Mouse (Mus musculus) neural tube, embryonic 11.5 days (tissue): Measurements from ENCODE around the gene Igf2bp3. TPM values are rescaled to one million over a fixed set of nuclear protein-coding genes. Genes with fewer than 3 reads are reported as not detected.

Source experiments
- ATAC-seq: fragments of 200-750 bp; cut with Nextera tagmentation; 2 replicates; pipeline ENCODE4 v1.8.0; 2017; ENCODE audit warnings: moderate number of reproducible peaks, mild to moderate bottlenecking, moderate TSS enrichment, moderate library complexity; ENCODE audit not compliant: insufficient read depth, low FRiP score, low TSS enrichment
- DNase-seq: peaks from one replicate; pipeline ENCODE4 v3.0.0-alpha.2; 2015; ENCODE audit warnings: low spot score
- H3K27ac ChIP-seq: fragments of 300-500 bp; sonication (generic); 2 replicates; pipeline ENCODE4 v1.5.1; 2014; ENCODE audit warnings: low read depth, mild to moderate bottlenecking, low read length
- H3K27me3 ChIP-seq: fragments of 300-500 bp; sonication (generic); 2 replicates; pipeline ENCODE4 v1.6.1; 2014; ENCODE audit warnings: mild to moderate bottlenecking, low read length, mixed read lengths; ENCODE audit not compliant: control insufficient read depth, insufficient read depth
- H3K36me3 ChIP-seq: fragments of 300-500 bp; sonication (generic); 2 replicates; pipeline ENCODE4 v1.6.1; 2014; ENCODE audit warnings: mild to moderate bottlenecking, low read length, moderate library complexity, mixed read lengths; ENCODE audit not compliant: control insufficient read depth, insufficient read depth
- H3K4me1 ChIP-seq: fragments of 300-500 bp; sonication (generic); 2 replicates; pipeline ENCODE4 v1.6.1; 2014; ENCODE audit warnings: low read length, mixed read lengths; ENCODE audit not compliant: control insufficient read depth, insufficient read depth
- H3K4me2 ChIP-seq: fragments of 300-500 bp; sonication (generic); 2 replicates; pipeline ENCODE4 v1.6.1; 2014; ENCODE audit warnings: low read depth, mild to moderate bottlenecking, moderate library complexity
- H3K4me3 ChIP-seq: fragments of 300-500 bp; sonication (generic); 2 replicates; pipeline ENCODE4 v1.5.1; 2014; ENCODE audit warnings: low read depth, low read length
- H3K9ac ChIP-seq: fragments of 300-500 bp; sonication (generic); 2 replicates; pipeline ENCODE4 v1.6.1; 2014; ENCODE audit warnings: mild to moderate bottlenecking, low read length
- H3K9me3 ChIP-seq: fragments of 300-500 bp; sonication (generic); 2 replicates; pipeline ENCODE4 v1.6.1; 2016; ENCODE audit warnings: low read length; ENCODE audit not compliant: control insufficient read depth
- WGBS: fragments of 180-500 bp; shearing (Covaris S2); extraction: QIAGEN DNeasy Blood & Tissue Kit; methylation state at CpG from one replicate; pipeline ENCODE4 v1.1.7; 2014; 5-methylcytosine and 5-hydroxymethylcytosine counted together
- polyA plus RNA-seq: library from polyadenylated mRNA; unstranded; fragments of >200 nt; fragmentation: Nextera tagmentation; extraction: Ambion mirVana; gene quantifications from 2 replicates; pipeline ENCODE4 v1.2.1, GENCODE M21; 2014

Igf2bp3 gene
- polyA plus RNA-seq, 1 experiment from 2014 or later = 130 TPM

DNA sequence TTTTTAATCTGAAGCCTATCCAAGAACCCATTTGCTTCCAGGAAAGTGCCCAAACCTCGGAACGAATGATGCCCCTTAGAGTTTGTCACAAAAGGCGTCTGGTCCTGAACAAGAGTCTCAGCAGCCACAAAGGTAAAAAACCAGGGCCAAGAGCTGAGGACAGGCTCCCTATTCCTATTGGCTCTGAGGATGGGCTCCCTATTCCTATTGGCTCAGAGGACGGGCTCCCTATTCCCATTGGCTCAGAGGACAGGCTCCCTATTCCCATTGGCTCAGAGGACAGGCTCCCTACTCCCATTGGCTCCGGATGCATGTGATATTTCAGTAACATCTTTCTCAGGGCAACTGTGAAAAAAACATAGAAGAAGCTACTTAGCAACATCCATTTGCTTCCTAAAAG is 5.8 kb downstream of the Igf2bp3 start:
- Histone ChIP-seq H3K27ac (no peak overlapping the region), H3K4me3 (no peak overlapping the region), H3K27me3 (no peaks in the 10 kb centered on the region), H3K4me1 (peaks cover 28% of the 10 kb centered on the region), H3K36me3 (peaks cover under 1% of the 10 kb centered on the region; the same call in 1 of the 2 replicates), H3K9ac (no peak overlapping the region), H3K4me2 (no peak overlapping the region), H3K9me3 (no peaks in the 10 kb centered on the region)
- no peak for ATAC-seq
- 82% methylated on average over 5 of the region's 5 CpGs for WGBS
- peak; percentile 38 for DNase-seq

DNA sequence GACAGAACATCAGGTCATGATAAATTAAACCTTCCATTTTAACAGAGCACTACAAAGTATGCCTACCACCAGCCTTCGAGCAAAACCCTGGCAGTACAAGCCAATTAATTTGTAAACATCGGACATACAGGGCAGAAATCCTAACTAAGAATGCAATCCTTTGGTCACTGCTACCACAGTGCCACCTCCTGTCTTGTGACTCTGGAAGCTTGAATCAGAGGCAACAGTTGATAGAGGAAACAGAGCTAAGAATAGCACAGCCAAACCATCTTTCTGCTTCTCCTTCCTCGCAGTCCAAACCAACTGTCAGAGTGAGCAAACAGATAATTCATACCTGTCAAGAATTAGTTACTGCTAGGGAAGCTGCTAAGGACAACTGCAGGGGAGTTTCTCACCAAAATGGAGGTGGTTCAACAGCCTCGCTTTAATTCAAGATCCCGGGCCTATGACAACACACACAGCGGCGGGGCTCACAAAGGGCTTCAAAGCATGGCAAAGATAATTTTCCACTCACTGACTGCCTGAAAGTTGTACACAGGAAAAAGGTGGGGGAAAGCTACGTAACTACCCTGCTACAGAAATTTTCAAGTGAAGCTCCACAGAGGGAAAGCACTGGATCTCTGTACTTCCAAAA is 6.3 kb downstream of the Igf2bp3 start:
- 82% methylated on average over 8 of the region's 8 CpGs for WGBS
- no peak overlapping the region for H3K4me3 ChIP-seq
- H3K9ac ChIP-seq = no peak overlapping the region
- H3K4me1 ChIP-seq = peaks cover 28% of the 10 kb centered on the region
- H3K27ac ChIP-seq = no peak overlapping the region
- DNase-seq (no peak), ATAC-seq (no peak)
- no peak overlapping the region for H3K4me2 ChIP-seq
- H3K36me3 ChIP-seq = peaks cover 2% of the 10 kb centered on the region; the same call in 1 of the 2 replicates
- no peaks in the 10 kb centered on the region for H3K27me3 ChIP-seq
- no peaks in the 10 kb centered on the region for H3K9me3 ChIP-seq

- H3K9me3 ChIP-seq = no peaks in the 10 kb centered on the region
- H3K4me1 ChIP-seq = peaks cover 17% of the 10 kb centered on the region
- WGBS = 100% methylated on average over 1 of the region's 1 CpGs
- no peak overlapping the region for H3K4me2 ChIP-seq
- ATAC-seq (no peak), DNase-seq (no peak)
- no peaks in the 10 kb centered on the region for H3K27me3 ChIP-seq
- no peak overlapping the region for H3K4me3 ChIP-seq
- no peak overlapping the region for H3K9ac ChIP-seq
- H3K27ac ChIP-seq = no peak overlapping the region
- H3K36me3 ChIP-seq = peaks cover 2% of the 10 kb centered on the region; the same call in 1 of the 2 replicates
Observed at GRCm38 (mm10) chr6:49206416-49206815, 8.3 kb downstream of the Igf2bp3 start.

DNA sequence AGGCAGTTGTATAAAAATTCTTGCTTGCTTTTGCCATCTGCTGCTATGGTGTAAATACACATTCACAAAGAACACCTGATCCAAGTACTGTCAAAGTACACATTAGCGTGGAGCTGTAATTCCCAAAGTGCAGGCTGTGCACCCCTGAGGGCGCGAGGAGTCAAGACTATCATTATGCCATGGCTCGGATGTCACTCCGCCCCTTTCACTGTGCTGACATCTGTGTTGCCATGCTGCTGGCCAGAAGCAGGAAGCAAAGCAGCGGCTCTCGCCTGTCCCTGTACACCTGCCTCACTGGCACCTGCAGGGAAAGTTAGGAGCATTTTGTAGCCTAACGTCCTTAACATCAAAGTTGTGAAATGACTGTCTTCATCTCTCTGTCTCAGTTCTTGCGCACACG is 19.6 kb downstream of the Igf2bp3 start:
- no peak for DNase-seq
- WGBS = 88% methylated on average over 10 of the region's 10 CpGs
- Histone ChIP-seq H3K27ac (no peak overlapping the region), H3K4me2 (no peak overlapping the region), H3K4me3 (no peak overlapping the region), H3K27me3 (no peaks in the 10 kb centered on the region), H3K9me3 (no peaks in the 10 kb centered on the region), H3K9ac (no peak overlapping the region), H3K36me3 (peaks cover 2% of the 10 kb centered on the region; the same call in 1 of the 2 replicates), H3K4me1 (no peaks in the 10 kb centered on the region)
- ATAC-seq = no peak

GRCm38 (mm10) chr6:49194536-49194935 is 20.2 kb downstream of the Igf2bp3 start:
- WGBS = 96% methylated on average over 4 of the region's 4 CpGs
- no peak for ATAC-seq

GRCm38 (mm10) chr6:49189363-49189762 is 25.4 kb downstream of the Igf2bp3 start:
- H3K9me3 ChIP-seq = no peaks in the 10 kb centered on the region
- H3K27ac ChIP-seq = no peak overlapping the region
- H3K27me3 ChIP-seq = no peaks in the 10 kb centered on the region
- no peak for ATAC-seq
- H3K4me3 ChIP-seq = no peak overlapping the region
- no peak overlapping the region for H3K4me2 ChIP-seq
- H3K4me1 ChIP-seq = no peaks in the 10 kb centered on the region
- H3K36me3 ChIP-seq = peaks cover 2% of the 10 kb centered on the region; the same call in 1 of the 2 replicates
- H3K9ac ChIP-seq = no peak overlapping the region
- DNase-seq = no peak

More at GRCm38 (mm10) chr6:49194536-49194935, 20.2 kb downstream of the Igf2bp3 start:
- Histone ChIP-seq H3K27me3 (no peaks in the 10 kb centered on the region), H3K4me3 (no peak overlapping the region), H3K36me3 (peaks cover 2% of the 10 kb centered on the region; the same call in 1 of the 2 replicates), H3K4me2 (no peak overlapping the region), H3K9ac (no peak overlapping the region), H3K4me1 (no peaks in the 10 kb centered on the region), H3K9me3 (no peaks in the 10 kb centered on the region), H3K27ac (no peak overlapping the region)
- DNase-seq = no peak

DNA sequence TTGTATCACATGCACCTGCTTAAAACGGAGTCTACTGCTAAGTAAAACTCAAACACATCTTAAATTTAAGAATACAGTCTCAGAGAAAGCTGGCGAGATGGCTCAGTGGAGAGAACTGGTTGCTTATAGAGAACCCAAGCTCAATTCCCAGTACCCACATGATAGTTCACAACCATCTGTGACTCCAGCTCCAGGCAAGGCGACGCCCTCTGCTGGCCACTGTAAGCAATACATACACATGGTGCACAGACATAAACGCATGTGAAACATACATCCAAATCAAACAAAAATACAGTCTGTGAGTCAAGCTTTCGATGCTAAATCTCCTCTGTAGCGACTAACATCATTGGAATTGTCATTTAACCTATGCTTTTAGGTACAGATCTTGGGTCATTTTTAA is 27.5 kb downstream of the Igf2bp3 start:
- H3K9ac ChIP-seq = no peak overlapping the region
- no peak overlapping the region for H3K27ac ChIP-seq
- peaks cover 2% of the 10 kb centered on the region; the same call in 1 of the 2 replicates for H3K36me3 ChIP-seq
- H3K4me2 ChIP-seq = no peak overlapping the region
- DNase-seq (no peak), ATAC-seq (no peak)
- 85% methylated on average over 7 of the region's 7 CpGs for WGBS
- no peaks in the 10 kb centered on the region for H3K4me1 ChIP-seq
- no peak overlapping the region for H3K4me3 ChIP-seq
- H3K9me3 ChIP-seq = no peaks in the 10 kb centered on the region
- no peaks in the 10 kb centered on the region for H3K27me3 ChIP-seq

DNA sequence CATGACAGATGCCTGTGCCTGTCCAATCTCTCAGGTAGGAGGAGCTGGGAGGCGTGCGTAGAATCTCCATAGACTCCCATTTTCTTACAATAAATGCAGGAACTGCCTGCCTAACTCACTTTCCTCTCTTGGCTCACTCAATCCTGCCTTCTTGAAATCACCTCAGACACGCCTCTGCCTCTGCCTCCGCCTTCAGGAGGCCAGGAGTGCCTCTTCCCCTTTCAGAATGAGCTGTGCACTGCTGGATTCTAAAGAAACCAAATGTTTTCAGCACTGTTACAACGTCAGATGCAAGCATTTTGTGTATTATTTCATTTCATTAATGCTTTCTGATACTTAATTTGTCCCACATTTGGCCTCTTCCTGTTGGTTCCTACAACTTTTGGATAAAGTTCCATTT is 38.7 kb downstream of the Igf2bp3 start:
- no peaks in the 10 kb centered on the region for H3K27me3 ChIP-seq
- no peak overlapping the region for H3K9ac ChIP-seq
- H3K4me2 ChIP-seq = no peak overlapping the region
- WGBS = 89% methylated on average over 5 of the region's 5 CpGs
- no peaks in the 10 kb centered on the region for H3K4me1 ChIP-seq
- DNase-seq (no peak), ATAC-seq (no peak)
- no peaks in the 10 kb centered on the region for H3K36me3 ChIP-seq
- no peak overlapping the region for H3K27ac ChIP-seq
- no peaks in the 10 kb centered on the region for H3K9me3 ChIP-seq
- no peak overlapping the region for H3K4me3 ChIP-seq

DNA sequence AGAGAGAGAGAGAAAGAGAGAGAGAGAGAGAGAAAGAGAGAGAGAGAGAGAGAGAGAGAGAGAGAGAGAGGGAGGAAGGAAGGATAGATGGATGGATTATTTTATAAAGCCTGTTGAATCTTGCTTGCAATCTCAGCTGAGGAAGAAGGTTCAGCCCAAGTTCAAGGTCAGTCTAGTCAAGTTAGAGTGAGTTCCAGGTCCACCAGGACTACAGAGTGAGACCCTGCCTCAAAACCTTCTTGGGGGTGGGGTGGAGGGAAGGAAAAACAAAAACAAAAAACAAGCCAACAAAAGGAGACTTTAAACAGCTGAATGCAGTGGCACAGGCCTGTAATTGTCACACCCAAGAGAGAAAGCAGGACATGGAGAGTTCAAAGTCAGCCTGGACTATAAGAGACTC is 40.1 kb downstream of the Igf2bp3 start:
- H3K4me2 ChIP-seq = no peak overlapping the region
- ATAC-seq = no peak
- H3K27ac ChIP-seq = no peak overlapping the region

More for the DNA sequence above, 40.1 kb downstream of the Igf2bp3 start:
- no peaks in the 10 kb centered on the region for H3K27me3 ChIP-seq
- no peaks in the 10 kb centered on the region for H3K9me3 ChIP-seq
- no peak overlapping the region for H3K4me3 ChIP-seq
- DNase-seq = no peak
- H3K9ac ChIP-seq = no peak overlapping the region
- no peaks in the 10 kb centered on the region for H3K36me3 ChIP-seq
- no peaks in the 10 kb centered on the region for H3K4me1 ChIP-seq
